Mouse (Mus musculus) stomach, embryonic 15.5 days (tissue): ENCODE measurements around the gene 4921530L21Rik. TPM values are rescaled to one million over a fixed set of nuclear protein-coding genes. Genes with fewer than 3 reads are reported as not detected.

ENCODE experiments used
- ATAC-seq: fragments of 200-750 bp; cut with Nextera tagmentation; 2 replicates; pipeline ENCODE4 v1.8.0; 2017; ENCODE audit warnings: low read depth, moderate number of reproducible peaks, moderate TSS enrichment; ENCODE audit not compliant: insufficient read depth, low FRiP score
- H3K27ac ChIP-seq: fragments of 300-500 bp; sonication (generic); 2 replicates; pipeline ENCODE4 v1.5.1; 2015; ENCODE audit warnings: mild to moderate bottlenecking, inconsistent platforms
- H3K27me3 ChIP-seq: fragments of 300-500 bp; sonication (generic); replicated peaks from 2 replicates; pipeline ENCODE4 v1.6.1; 2015; ENCODE audit warnings: inconsistent platforms
- H3K36me3 ChIP-seq: fragments of 300-500 bp; sonication (generic); 2 replicates; pipeline ENCODE4 v1.6.1; 2015; ENCODE audit warnings: inconsistent platforms
- H3K4me1 ChIP-seq: fragments of 300-500 bp; sonication (generic); 2 replicates; pipeline ENCODE4 v1.6.1; 2015; ENCODE audit warnings: inconsistent platforms
- H3K4me2 ChIP-seq: fragments of 300-500 bp; sonication (generic); 2 replicates; pipeline ENCODE4 v1.6.1; 2015; ENCODE audit warnings: mild to moderate bottlenecking, inconsistent platforms
- H3K4me3 ChIP-seq: fragments of 300-500 bp; sonication (generic); replicated peaks from 2 replicates; pipeline ENCODE4 v1.5.1; 2015; ENCODE audit warnings: inconsistent platforms
- H3K9ac ChIP-seq: fragments of 300-500 bp; sonication (generic); 2 replicates; pipeline ENCODE4 v1.6.1; 2015; ENCODE audit warnings: inconsistent platforms
- H3K9me3 ChIP-seq: fragments of 300-500 bp; sonication (generic); 2 replicates; pipeline ENCODE4 v1.6.1; 2016; ENCODE audit warnings: inconsistent platforms
- WGBS: fragments of 180-500 bp; shearing (Covaris S2); methylation state at CpG from one replicate; pipeline ENCODE4 v1.1.7; 2015; 5-methylcytosine and 5-hydroxymethylcytosine counted together
- polyA plus RNA-seq: library from polyadenylated mRNA; unstranded; fragments of >200 nt; fragmentation: Nextera tagmentation; extraction: Ambion mirVana; gene quantifications from 2 replicates; pipeline ENCODE4 v1.2.1, GENCODE M21; 2015

Gene 4921530L21Rik
- polyA plus RNA-seq = not detected in 2 replicates

DNA sequence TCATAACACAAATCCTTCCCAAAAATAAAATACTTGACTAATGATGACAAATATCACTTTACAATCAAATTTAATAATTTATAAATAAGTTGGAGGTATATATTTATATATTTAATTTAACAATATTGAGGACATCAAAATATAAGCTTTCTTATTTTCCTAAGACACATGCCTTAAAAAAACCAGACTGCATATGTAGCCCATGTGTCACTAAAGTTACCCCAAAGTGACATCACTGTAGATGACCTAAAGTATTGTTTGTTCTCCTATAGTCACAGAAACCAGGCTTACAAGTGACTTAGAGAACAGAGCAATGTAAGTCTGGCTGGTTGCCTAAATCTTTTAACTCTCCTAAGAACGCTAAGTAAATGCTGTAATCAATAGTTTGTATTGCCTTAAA lies at the start of gene 4921530L21Rik:
Gene 4921530L21Rik, plus strand, starts transcription at position 301 of the 400 bp plus-strand sequence.
- no peak within 1 kb of the TSS for H3K9ac ChIP-seq
- ATAC-seq = no peak

GRCm38 (mm10) chr14:95833866-95834265 lies 47.2 kb upstream of the 4921530L21Rik start:
- no peak overlapping the region for H3K4me3 ChIP-seq
- H3K9ac ChIP-seq = no peak overlapping the region
- 68% methylated on average over 3 of the region's 3 CpGs for WGBS
- H3K36me3 ChIP-seq = no peaks in the 10 kb centered on the region
- no peak for ATAC-seq
- H3K4me1 ChIP-seq = no peaks in the 10 kb centered on the region
- no peak overlapping the region for H3K4me2 ChIP-seq
- no peaks in the 10 kb centered on the region for H3K9me3 ChIP-seq
- H3K27me3 ChIP-seq = no peaks in the 10 kb centered on the region
- H3K27ac ChIP-seq = no peak overlapping the region

More for the DNA sequence above, at the start of gene 4921530L21Rik:
- H3K27me3 ChIP-seq = no peaks in the 10 kb centered on the region
- H3K4me2 ChIP-seq = no peak within 1 kb of the TSS
- no peak within 1 kb of the TSS for H3K4me3 ChIP-seq
- 89% methylated on average over 1 of the region's 1 CpGs for WGBS
- no peaks in the 10 kb centered on the region for H3K4me1 ChIP-seq
- no peak within 1 kb of the TSS for H3K27ac ChIP-seq
- no peaks in the 10 kb centered on the region for H3K9me3 ChIP-seq
- H3K36me3 ChIP-seq = no peaks in the 10 kb centered on the region

GRCm38 (mm10) chr14:95862981-95863380 lies 18.1 kb upstream of the 4921530L21Rik start:
- Histone ChIP-seq H3K27me3 (no peaks in the 10 kb centered on the region), H3K9ac (no peak overlapping the region), H3K4me3 (no peak overlapping the region), H3K4me2 (no peak overlapping the region), H3K36me3 (no peaks in the 10 kb centered on the region), H3K27ac (no peak overlapping the region), H3K9me3 (no peaks in the 10 kb centered on the region), H3K4me1 (no peaks in the 10 kb centered on the region)
- no peak for ATAC-seq
- whole genome bisulfite sequencing = 71% methylated on average over 3 of the region's 3 CpGs

DNA sequence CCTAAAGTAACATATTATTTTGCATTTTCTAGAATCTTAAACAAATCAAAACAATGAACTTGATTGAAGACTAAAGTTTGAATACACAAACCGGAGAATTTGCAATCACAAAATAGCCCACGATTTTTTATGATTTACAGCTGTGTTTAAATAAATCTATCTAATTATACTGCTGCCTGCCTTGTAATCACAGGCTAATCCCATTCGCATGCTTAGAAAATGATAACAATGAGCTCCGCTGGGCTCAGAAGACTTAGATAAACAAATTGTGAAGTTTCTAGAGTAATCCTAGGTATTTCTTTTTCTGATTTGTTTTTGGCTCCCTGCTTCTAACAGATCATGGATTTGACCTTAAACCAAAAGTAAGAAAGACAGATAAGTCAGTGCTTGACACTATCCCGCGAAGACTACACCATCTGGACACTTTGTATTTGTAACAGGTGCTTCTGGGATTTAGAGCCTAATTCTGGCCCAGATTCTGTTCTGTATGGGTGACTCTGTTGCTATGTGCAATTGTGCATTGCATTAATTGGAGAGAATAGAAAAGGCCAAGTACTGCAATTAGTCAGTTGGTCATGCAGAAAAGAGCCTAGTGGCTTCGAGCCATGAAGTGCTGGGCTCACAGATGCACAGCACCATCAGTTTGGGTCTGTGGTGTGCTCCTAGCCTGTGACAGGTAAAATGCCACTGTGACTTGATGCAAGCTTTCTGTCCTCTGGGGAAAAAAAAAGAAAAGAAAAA lies 15.2 kb upstream of the 4921530L21Rik start:
- Histone ChIP-seq H3K36me3 (no peaks in the 10 kb centered on the region), H3K27ac (no peak overlapping the region), H3K27me3 (no peaks in the 10 kb centered on the region), H3K4me2 (no peak overlapping the region), H3K9me3 (no peaks in the 10 kb centered on the region), H3K9ac (no peak overlapping the region), H3K4me1 (no peaks in the 10 kb centered on the region), H3K4me3 (no peak overlapping the region)
- no peak for ATAC-seq
- 54% methylated on average over 7 of the region's 7 CpGs for WGBS

- no peak overlapping the region for H3K27ac ChIP-seq
- H3K9ac ChIP-seq = no peak overlapping the region
- H3K27me3 ChIP-seq = no peaks in the 10 kb centered on the region
- H3K4me3 ChIP-seq = no peak overlapping the region
- no peak overlapping the region for H3K4me2 ChIP-seq
- no peaks in the 10 kb centered on the region for H3K4me1 ChIP-seq
- ATAC-seq = no peak
- no peaks in the 10 kb centered on the region for H3K36me3 ChIP-seq
- H3K9me3 ChIP-seq = no peaks in the 10 kb centered on the region
- 52% methylated on average over 5 of the region's 5 CpGs for WGBS
These were observed 9.0 kb upstream of the 4921530L21Rik start for GRCm38 (mm10) chr14:95872020-95872419.

- Histone ChIP-seq H3K36me3 (no peaks in the 10 kb centered on the region), H3K4me2 (no peak overlapping the region), H3K9me3 (no peaks in the 10 kb centered on the region), H3K27me3 (no peaks in the 10 kb centered on the region), H3K4me3 (no peak overlapping the region), H3K9ac (no peak overlapping the region), H3K27ac (no peak overlapping the region), H3K4me1 (no peaks in the 10 kb centered on the region)
- 57% methylated on average over 3 of the region's 3 CpGs for WGBS
- ATAC-seq = no peak
These were observed 4.1 kb upstream of the 4921530L21Rik start for GRCm38 (mm10) chr14:95876785-95877510.

GRCm38 (mm10) chr14:95877548-95877947 lies 3.5 kb upstream of the 4921530L21Rik start:
- Histone ChIP-seq H3K4me2 (no peak overlapping the region), H3K9ac (no peak overlapping the region), H3K36me3 (no peaks in the 10 kb centered on the region), H3K9me3 (no peaks in the 10 kb centered on the region), H3K4me3 (no peak overlapping the region), H3K27me3 (no peaks in the 10 kb centered on the region), H3K4me1 (no peaks in the 10 kb centered on the region), H3K27ac (no peak overlapping the region)
- 92% methylated on average over 1 of the region's 1 CpGs for WGBS
- ATAC-seq = no peak

- 69% methylated on average over 6 of the region's 6 CpGs for WGBS
- Histone ChIP-seq H3K4me3 (no peak overlapping the region), H3K4me1 (no peaks in the 10 kb centered on the region), H3K9me3 (no peaks in the 10 kb centered on the region), H3K36me3 (no peaks in the 10 kb centered on the region), H3K9ac (no peak overlapping the region), H3K27me3 (no peaks in the 10 kb centered on the region), H3K4me2 (no peak overlapping the region), H3K27ac (no peak overlapping the region)
- no peak for ATAC-seq
These were observed 18.4 kb downstream of the 4921530L21Rik start for GRCm38 (mm10) chr14:95899458-95899857.

- WGBS = 89% methylated on average over 1 of the region's 1 CpGs
- Histone ChIP-seq H3K4me3 (no peak overlapping the region), H3K4me1 (no peaks in the 10 kb centered on the region), H3K9me3 (no peaks in the 10 kb centered on the region), H3K36me3 (no peaks in the 10 kb centered on the region), H3K9ac (no peak overlapping the region), H3K27me3 (no peaks in the 10 kb centered on the region), H3K4me2 (no peak overlapping the region), H3K27ac (no peak overlapping the region)
- no peak for ATAC-seq
These were observed 23.6 kb downstream of the 4921530L21Rik start for GRCm38 (mm10) chr14:95904591-95905095.

DNA sequence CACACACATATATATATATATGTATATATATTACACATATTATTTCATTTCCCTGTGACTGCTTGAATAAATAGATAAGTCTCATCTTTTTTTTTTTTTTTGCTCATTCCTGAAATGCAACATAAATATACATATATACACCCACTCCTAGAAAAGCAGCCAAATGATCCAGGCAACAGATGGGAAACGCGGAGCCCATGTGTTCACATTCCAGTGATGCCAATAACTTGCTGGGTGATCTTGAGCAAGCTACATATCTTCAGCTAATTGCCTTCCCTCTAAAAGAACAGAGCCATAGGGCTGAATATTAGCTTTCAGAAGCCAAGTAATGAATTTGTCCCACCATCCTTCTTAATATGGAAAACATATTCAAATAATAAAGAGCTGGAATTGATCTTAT lies 32.2 kb downstream of the 4921530L21Rik start:
- 84% methylated on average over 2 of the region's 2 CpGs for WGBS
- H3K4me3 ChIP-seq = no peak overlapping the region
- H3K9ac ChIP-seq = no peak overlapping the region
- H3K27ac ChIP-seq = no peak overlapping the region
- H3K9me3 ChIP-seq = no peaks in the 10 kb centered on the region
- no peaks in the 10 kb centered on the region for H3K4me1 ChIP-seq
- no peak overlapping the region for H3K4me2 ChIP-seq
- no peaks in the 10 kb centered on the region for H3K27me3 ChIP-seq
- no peaks in the 10 kb centered on the region for H3K36me3 ChIP-seq
- ATAC-seq = no peak

DNA sequence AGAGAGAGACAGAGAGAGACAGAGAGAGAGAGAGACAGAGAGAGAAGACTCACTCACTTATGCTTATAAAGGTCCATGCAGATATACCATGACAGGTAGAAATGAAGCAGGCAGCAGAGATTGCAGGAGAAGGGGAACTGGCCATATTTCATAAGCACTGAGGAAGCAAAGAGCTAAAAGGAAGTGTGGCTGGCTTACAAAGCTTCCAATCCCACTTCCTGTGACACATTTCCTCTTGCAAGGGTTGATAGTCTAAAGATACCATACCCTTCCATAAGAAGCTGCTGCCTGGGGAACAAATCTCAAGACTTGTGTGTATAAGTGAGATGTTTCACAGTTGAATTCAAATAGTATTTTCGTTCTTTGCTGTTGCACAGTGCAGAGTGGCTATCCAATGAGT lies 45.7 kb downstream of the 4921530L21Rik start:
- Histone ChIP-seq H3K4me2 (no peak overlapping the region), H3K27ac (no peak overlapping the region), H3K9ac (no peak overlapping the region), H3K9me3 (no peaks in the 10 kb centered on the region), H3K4me1 (no peaks in the 10 kb centered on the region), H3K36me3 (no peaks in the 10 kb centered on the region), H3K27me3 (no peaks in the 10 kb centered on the region), H3K4me3 (no peak overlapping the region)
- WGBS = 86% methylated on average over 1 of the region's 1 CpGs
- no peak for ATAC-seq
